Mouse (Mus musculus) midbrain, embryonic 16.5 days (tissue): ENCODE data around the gene Majin. TPM values are rescaled to one million over a fixed set of nuclear protein-coding genes. Genes with fewer than 3 reads are reported as not detected.

Experiments
- ATAC-seq: fragments of 200-750 bp; cut with Nextera tagmentation; 2 replicates; pipeline ENCODE4 v1.8.0; 2017; ENCODE audit warnings: moderate TSS enrichment
- H3K27ac ChIP-seq: fragments of 300-500 bp; sonication (generic); 2 replicates; pipeline ENCODE4 v1.5.1; 2014; ENCODE audit warnings: mild to moderate bottlenecking, low read length, mixed read lengths
- H3K27me3 ChIP-seq: fragments of 300-500 bp; sonication (generic); 2 replicates; pipeline ENCODE4 v1.6.1; 2014; ENCODE audit warnings: low read depth, low read length, mixed read lengths; ENCODE audit not compliant: control insufficient read depth, insufficient read depth
- H3K36me3 ChIP-seq: fragments of 300-500 bp; sonication (generic); 2 replicates; pipeline ENCODE4 v1.6.1; 2014; ENCODE audit warnings: mild to moderate bottlenecking, low read length, moderate library complexity, mixed read lengths; ENCODE audit not compliant: control insufficient read depth, insufficient read depth
- H3K4me1 ChIP-seq: fragments of 300-500 bp; sonication (generic); 2 replicates; pipeline ENCODE4 v1.6.1; 2014; ENCODE audit warnings: mild to moderate bottlenecking, low read length, mixed read lengths; ENCODE audit not compliant: control insufficient read depth, insufficient read depth
- H3K4me2 ChIP-seq: fragments of 300-500 bp; sonication (generic); 2 replicates; pipeline ENCODE4 v1.6.1; 2014; ENCODE audit warnings: mild to moderate bottlenecking, low read length, mixed read lengths
- H3K4me3 ChIP-seq: fragments of 300-500 bp; sonication (generic); 2 replicates; pipeline ENCODE4 v1.5.1; 2014; ENCODE audit warnings: low read depth, mild to moderate bottlenecking, low read length, moderate library complexity, mixed read lengths
- H3K9ac ChIP-seq: fragments of 300-500 bp; sonication (generic); 2 replicates; pipeline ENCODE4 v1.6.1; 2014; ENCODE audit warnings: low read depth, low read length, mixed read lengths
- H3K9me3 ChIP-seq: fragments of 300-500 bp; sonication (generic); replicated peaks from 2 replicates; pipeline ENCODE4 v1.6.1; 2014; ENCODE audit warnings: mild to moderate bottlenecking, low read length, mixed read lengths; ENCODE audit not compliant: control insufficient read depth, poor library complexity, severe bottlenecking
- WGBS: fragments of 180-500 bp; shearing (Covaris S2); extraction: QIAGEN DNeasy Blood & Tissue Kit; methylation state at CpG from one replicate; pipeline ENCODE4 v1.1.7; 2014; 5-methylcytosine and 5-hydroxymethylcytosine counted together
- polyA plus RNA-seq: library from polyadenylated mRNA; unstranded; fragments of >200 nt; fragmentation: Nextera tagmentation; extraction: Ambion mirVana; gene quantifications from 2 replicates; pipeline ENCODE4 v1.2.1, GENCODE M21; 2015

Gene Majin
- polyA plus RNA-seq, 1 experiment from 2014 or later = not detected

- no peak for ATAC-seq
- Histone ChIP-seq H3K9me3 (no peaks in the 10 kb centered on the region), H3K4me1 (no peaks in the 10 kb centered on the region), H3K4me3 (no peak overlapping the region), H3K27me3 (no peaks in the 10 kb centered on the region), H3K36me3 (no peaks in the 10 kb centered on the region), H3K4me2 (no peak overlapping the region), H3K27ac (no peak overlapping the region), H3K9ac (no peak overlapping the region)
- WGBS = 84% methylated on average over 6 of the region's 6 CpGs
Measured at GRCm38 (mm10) chr19:6157220-6157619, 27.0 kb upstream of the Majin start.

DNA sequence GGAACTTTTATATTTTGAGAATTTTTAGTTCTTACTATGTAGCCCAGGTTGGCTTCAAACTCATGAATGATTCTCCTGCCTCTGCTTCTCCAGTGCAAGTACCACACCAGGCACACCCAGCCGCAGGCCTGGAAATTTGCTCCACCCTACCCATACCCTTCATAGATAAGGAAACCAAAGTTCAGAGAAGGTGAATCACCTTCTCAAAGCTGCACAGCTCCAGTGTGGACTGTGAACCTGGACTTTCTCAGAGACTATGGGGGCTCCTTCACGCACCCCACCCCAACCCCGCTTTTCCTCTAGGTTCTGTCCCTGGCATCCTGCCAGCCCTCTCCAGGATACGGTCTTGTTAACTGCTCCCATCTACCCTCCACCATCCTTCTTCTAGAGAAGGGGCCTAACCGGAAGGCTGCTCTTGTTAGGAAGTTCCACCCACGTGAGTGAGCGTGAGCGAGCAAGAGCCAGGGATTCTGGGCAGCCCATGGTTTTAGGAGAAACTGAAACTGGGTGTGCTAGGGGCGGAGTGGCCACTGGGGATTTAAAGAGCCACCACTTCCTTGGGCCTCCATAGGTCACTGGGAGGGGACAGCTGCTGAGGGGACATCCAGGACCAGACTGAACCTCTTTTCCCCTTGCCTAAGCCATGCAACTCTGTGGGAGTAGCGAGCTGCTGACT is 20.2 kb upstream of the Majin start:
- Histone ChIP-seq H3K4me1 (no peaks in the 10 kb centered on the region), H3K9ac (no peak overlapping the region), H3K36me3 (no peaks in the 10 kb centered on the region), H3K4me2 (no peak overlapping the region), H3K4me3 (no peak overlapping the region), H3K27ac (no peak overlapping the region), H3K27me3 (no peaks in the 10 kb centered on the region), H3K9me3 (no peaks in the 10 kb centered on the region)
- WGBS = 76% methylated on average over 10 of the region's 10 CpGs
- ATAC-seq = no peak

- H3K27ac ChIP-seq = no peak overlapping the region
- 70% methylated on average over 4 of the region's 4 CpGs for WGBS
- no peaks in the 10 kb centered on the region for H3K36me3 ChIP-seq
- no peaks in the 10 kb centered on the region for H3K27me3 ChIP-seq
- H3K4me3 ChIP-seq = no peak overlapping the region
- H3K9me3 ChIP-seq = no peaks in the 10 kb centered on the region
- no peak overlapping the region for H3K9ac ChIP-seq
- H3K4me2 ChIP-seq = no peak overlapping the region
- ATAC-seq = no peak
- H3K4me1 ChIP-seq = no peaks in the 10 kb centered on the region
Measured at GRCm38 (mm10) chr19:6166750-6167149, 17.4 kb upstream of the Majin start.

GRCm38 (mm10) chr19:6171215-6171614 is 13.0 kb upstream of the Majin start:
- Histone ChIP-seq H3K4me1 (no peaks in the 10 kb centered on the region), H3K27me3 (no peaks in the 10 kb centered on the region), H3K4me3 (no peak overlapping the region), H3K36me3 (no peaks in the 10 kb centered on the region), H3K4me2 (no peak overlapping the region), H3K9ac (no peak overlapping the region), H3K9me3 (no peaks in the 10 kb centered on the region), H3K27ac (no peak overlapping the region)
- no peak for ATAC-seq
- WGBS = 87% methylated on average over 8 of the region's 8 CpGs

DNA sequence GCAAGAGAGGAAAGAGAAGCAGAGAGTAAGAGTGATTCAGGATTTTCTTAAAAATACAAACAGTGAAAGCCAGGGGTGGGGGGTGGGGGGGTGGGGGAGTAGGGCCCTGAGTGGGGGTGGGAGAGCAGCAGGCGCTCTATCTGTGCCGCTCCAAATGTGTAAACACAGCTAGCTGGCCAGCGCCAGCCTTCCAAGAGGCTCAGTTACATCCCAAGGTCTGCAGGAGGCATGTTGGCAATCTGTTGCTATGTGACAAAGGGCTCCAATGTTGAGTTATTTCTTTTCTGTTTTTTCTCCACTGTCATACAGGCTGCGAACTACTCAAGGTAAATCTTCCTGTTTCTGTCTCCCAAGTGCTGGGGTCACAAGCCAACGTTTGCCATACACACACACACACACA is 9.4 kb upstream of the Majin start:
- no peaks in the 10 kb centered on the region for H3K36me3 ChIP-seq
- no peak overlapping the region for H3K4me3 ChIP-seq
- no peaks in the 10 kb centered on the region for H3K27me3 ChIP-seq
- no peak overlapping the region for H3K4me2 ChIP-seq
- ATAC-seq = no peak
- no peak overlapping the region for H3K27ac ChIP-seq
- WGBS = 52% methylated on average over 5 of the region's 5 CpGs
- no peaks in the 10 kb centered on the region for H3K9me3 ChIP-seq
- H3K4me1 ChIP-seq = no peaks in the 10 kb centered on the region
- no peak overlapping the region for H3K9ac ChIP-seq

GRCm38 (mm10) chr19:6178775-6179174 is 5.4 kb upstream of the Majin start:
- 84% methylated on average over 4 of the region's 6 CpGs for WGBS
- Histone ChIP-seq H3K9me3 (no peaks in the 10 kb centered on the region), H3K27ac (no peak overlapping the region), H3K4me3 (no peak overlapping the region), H3K4me2 (no peak overlapping the region), H3K36me3 (no peaks in the 10 kb centered on the region), H3K9ac (no peak overlapping the region), H3K27me3 (no peaks in the 10 kb centered on the region), H3K4me1 (0 out of 2 replicates have a peak, but pooled peaks cover 2% of the 10 kb centered on the region)
- no peak for ATAC-seq

DNA sequence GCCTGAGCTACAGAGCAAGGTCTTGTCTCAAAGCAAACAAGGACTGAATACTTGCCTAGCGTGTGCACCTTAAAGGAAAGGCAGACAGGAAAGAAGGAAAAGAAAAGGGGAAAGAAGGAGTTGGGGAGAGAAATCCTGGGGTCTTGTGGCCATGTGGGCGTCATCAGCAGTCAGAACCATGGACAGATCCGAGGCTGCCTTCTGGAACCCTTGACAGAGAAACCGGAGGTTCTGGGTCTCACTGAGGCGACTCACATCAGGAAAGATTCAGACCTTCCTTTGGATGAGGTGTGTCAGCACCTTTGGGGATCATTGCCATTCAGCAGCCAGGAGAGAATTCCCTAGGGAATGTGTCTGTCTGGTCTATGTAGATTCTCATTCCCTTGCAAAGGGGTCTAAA is 2.6 kb upstream of the Majin start:
- Histone ChIP-seq H3K4me1 (0 out of 2 replicates have a peak, but pooled peaks cover 2% of the 10 kb centered on the region), H3K36me3 (no peaks in the 10 kb centered on the region), H3K4me3 (no peak overlapping the region), H3K4me2 (no peak overlapping the region), H3K9ac (no peak overlapping the region), H3K27ac (no peak overlapping the region), H3K9me3 (no peaks in the 10 kb centered on the region), H3K27me3 (no peaks in the 10 kb centered on the region)
- 41% methylated on average over 5 of the region's 5 CpGs for WGBS
- no peak for ATAC-seq

DNA sequence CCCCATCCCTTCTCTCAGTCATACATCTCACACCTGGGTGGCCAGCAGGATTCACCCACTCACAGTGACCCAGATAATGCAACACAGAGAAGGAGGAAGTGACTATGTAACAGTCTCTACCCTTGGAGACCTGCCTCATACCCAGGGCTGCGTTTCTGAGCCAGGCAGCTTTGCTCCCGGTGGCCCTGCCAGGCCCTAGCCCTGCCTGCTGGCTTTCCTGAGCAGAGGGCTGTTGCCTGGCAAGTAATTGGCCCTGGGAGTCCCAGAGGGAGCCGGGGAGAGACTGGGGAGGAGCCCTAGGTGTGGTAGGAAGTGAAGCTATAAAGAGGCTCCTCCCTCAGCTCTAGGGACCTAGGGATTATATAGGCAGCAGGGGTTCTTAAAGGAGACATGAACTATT is 1.7 kb upstream of the Majin start:
- Histone ChIP-seq H3K4me3 (no peak overlapping the region), H3K4me1 (0 out of 2 replicates have a peak, but pooled peaks cover 2% of the 10 kb centered on the region), H3K9me3 (no peaks in the 10 kb centered on the region), H3K27me3 (no peaks in the 10 kb centered on the region), H3K27ac (no peak overlapping the region), H3K36me3 (no peaks in the 10 kb centered on the region), H3K9ac (no peak overlapping the region), H3K4me2 (no peak overlapping the region)
- 7% methylated on average over 3 of the region's 3 CpGs for WGBS
- no peak for ATAC-seq

GRCm38 (mm10) chr19:6204265-6204664 is 20.1 kb downstream of the Majin start:
- H3K27me3 ChIP-seq = no peaks in the 10 kb centered on the region
- ATAC-seq = no peak
- H3K4me2 ChIP-seq = no peak overlapping the region
- no peak overlapping the region for H3K4me3 ChIP-seq
- H3K9ac ChIP-seq = no peak overlapping the region
- H3K27ac ChIP-seq = no peak overlapping the region
- 88% methylated on average over 2 of the region's 2 CpGs for WGBS
- no peaks in the 10 kb centered on the region for H3K9me3 ChIP-seq
- no peaks in the 10 kb centered on the region for H3K36me3 ChIP-seq
- no peaks in the 10 kb centered on the region for H3K4me1 ChIP-seq
